Mouse (Mus musculus): ENCODE measurements around the gene Fancc. TPM values are rescaled to one million over a fixed set of nuclear protein-coding genes. Genes with fewer than 3 reads are reported as not detected.
"Not testable (repeated sequence)": the region's sequence is repeated elsewhere in the genome, so short reads cannot be mapped to it uniquely, and the experiment has no call there.

Fancc gene
- polyA plus RNA-seq, 1 experiment, result 9.0 TPM

DNA sequence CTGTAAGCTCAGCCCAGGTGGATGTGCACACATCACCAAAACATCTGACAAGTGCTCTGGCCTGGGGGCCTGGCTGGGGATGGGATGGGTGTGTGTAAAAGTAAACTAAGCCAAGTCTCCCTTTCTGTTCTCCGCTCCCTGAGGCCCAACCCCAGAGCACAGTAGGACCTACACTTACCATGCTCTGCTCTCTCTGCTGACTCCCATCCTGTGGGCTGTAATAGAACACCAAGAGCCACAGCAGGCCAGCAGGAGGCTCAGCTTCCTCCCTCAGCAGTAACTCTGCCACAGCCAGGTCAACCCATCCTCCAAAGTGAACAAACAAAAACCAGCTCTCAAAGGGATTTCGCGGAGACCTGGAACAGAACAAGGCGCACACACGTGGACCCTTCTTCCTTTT, 175.4 kb downstream of the Fancc start:
- no peak for DNase-seq
- TF ChIP-seq CTCF (conservative IDR thresholded peaks at IDR 0.05; ENCODE audit: insufficient read depth, insufficient read length, low read depth, low read length), result no peak; the same call in 1 of the 2 replicates
- no peak for TF ChIP-seq POLR2A (IDR thresholded peaks at IDR 0.05; ENCODE audit: low read depth, low read length)
- Histone ChIP-seq H3K27me3 (replicated peaks; ENCODE audit: control insufficient read depth, insufficient read depth, low read length) (no peaks in the 10 kb centered on the region), H3K4me3 (ENCODE audit: insufficient read depth, low read depth, low read length) (no peak overlapping the region), H3K36me3 (ENCODE audit: control insufficient read depth, insufficient read depth, low read length) (no peaks in the 10 kb centered on the region), H3K4me1 (ENCODE audit: control insufficient read depth, insufficient read depth, low read length) (peaks cover 12% of the 10 kb centered on the region), H3K27ac (ENCODE audit: insufficient read depth, low read depth, low read length) (no peak overlapping the region)
- 84% methylated on average over 5 of the region's 5 CpGs for WGBS

GRCm38 (mm10) chr13:63319814-63320213, 177.3 kb downstream of the Fancc start:
- Histone ChIP-seq H3K4me3 (ENCODE audit: insufficient read depth, low read depth, low read length) (no peak overlapping the region), H3K36me3 (ENCODE audit: control insufficient read depth, insufficient read depth, low read length) (no peaks in the 10 kb centered on the region), H3K27ac (ENCODE audit: insufficient read depth, low read depth, low read length) (no peak overlapping the region), H3K4me1 (ENCODE audit: control insufficient read depth, insufficient read depth, low read length) (peaks cover 18% of the 10 kb centered on the region), H3K27me3 (replicated peaks; ENCODE audit: control insufficient read depth, insufficient read depth, low read length) (no peaks in the 10 kb centered on the region)
- WGBS, result 92% methylated on average over 7 of the region's 7 CpGs
- no peak for TF ChIP-seq CTCF (conservative IDR thresholded peaks at IDR 0.05; ENCODE audit: insufficient read depth, insufficient read length, low read depth, low read length)
- TF ChIP-seq POLR2A (IDR thresholded peaks at IDR 0.05; ENCODE audit: low read depth, low read length), result no peak
- no peak for DNase-seq

DNA sequence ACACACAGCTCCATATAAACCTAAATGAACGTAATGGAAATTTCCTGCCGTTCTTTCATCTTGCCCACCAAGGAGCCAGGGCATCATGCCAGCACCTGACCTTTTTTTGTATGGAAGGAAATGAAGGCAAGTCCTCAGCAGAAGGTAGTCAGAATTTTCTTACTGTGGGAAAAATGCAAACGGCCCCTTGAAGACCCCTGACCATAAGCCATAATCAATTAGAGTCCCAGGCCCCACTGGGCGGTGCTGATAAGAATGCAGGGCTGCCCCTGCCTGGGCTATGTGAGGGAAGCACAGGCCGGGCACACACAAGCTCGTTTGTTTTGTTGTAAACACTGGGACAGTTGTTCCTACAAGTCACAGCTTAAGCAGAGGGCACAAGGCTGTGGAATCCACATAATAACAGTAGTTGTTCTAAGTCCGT, 179.4 kb downstream of the Fancc start:
- no peaks in the 10 kb centered on the region for H3K27me3 ChIP-seq (replicated peaks; ENCODE audit: control insufficient read depth, insufficient read depth, low read length)
- 62% methylated on average over 7 of the region's 7 CpGs for WGBS
- peak; percentile 46 for DNase-seq
- no peaks in the 10 kb centered on the region for H3K36me3 ChIP-seq (ENCODE audit: control insufficient read depth, insufficient read depth, low read length)
- H3K4me1 ChIP-seq (ENCODE audit: control insufficient read depth, insufficient read depth, low read length), result peaks cover 25% of the 10 kb centered on the region
- TF ChIP-seq CTCF (conservative IDR thresholded peaks at IDR 0.05; ENCODE audit: insufficient read depth, insufficient read length, low read depth, low read length), result no peak
- no peak for TF ChIP-seq POLR2A (IDR thresholded peaks at IDR 0.05; ENCODE audit: low read depth, low read length)
- H3K27ac ChIP-seq (ENCODE audit: insufficient read depth, low read depth, low read length), result no peak overlapping the region
- no peak overlapping the region for H3K4me3 ChIP-seq (ENCODE audit: insufficient read depth, low read depth, low read length)

- Histone ChIP-seq H3K27ac (ENCODE audit: insufficient read depth, low read depth, low read length) (no peak overlapping the region), H3K4me3 (ENCODE audit: insufficient read depth, low read depth, low read length) (no peak overlapping the region), H3K4me1 (ENCODE audit: control insufficient read depth, insufficient read depth, low read length) (peaks cover 28% of the 10 kb centered on the region), H3K36me3 (ENCODE audit: control insufficient read depth, insufficient read depth, low read length) (no peaks in the 10 kb centered on the region), H3K27me3 (replicated peaks; ENCODE audit: control insufficient read depth, insufficient read depth, low read length) (no peaks in the 10 kb centered on the region)
- TF ChIP-seq POLR2A (IDR thresholded peaks at IDR 0.05; ENCODE audit: low read depth, low read length), result no peak
- no peak for TF ChIP-seq CTCF (conservative IDR thresholded peaks at IDR 0.05; ENCODE audit: insufficient read depth, insufficient read length, low read depth, low read length)
- 86% methylated on average over 5 of the region's 5 CpGs for WGBS
- no peak for DNase-seq
Measured at GRCm38 (mm10) chr13:63316407-63316806, 180.7 kb downstream of the Fancc start.

DNA sequence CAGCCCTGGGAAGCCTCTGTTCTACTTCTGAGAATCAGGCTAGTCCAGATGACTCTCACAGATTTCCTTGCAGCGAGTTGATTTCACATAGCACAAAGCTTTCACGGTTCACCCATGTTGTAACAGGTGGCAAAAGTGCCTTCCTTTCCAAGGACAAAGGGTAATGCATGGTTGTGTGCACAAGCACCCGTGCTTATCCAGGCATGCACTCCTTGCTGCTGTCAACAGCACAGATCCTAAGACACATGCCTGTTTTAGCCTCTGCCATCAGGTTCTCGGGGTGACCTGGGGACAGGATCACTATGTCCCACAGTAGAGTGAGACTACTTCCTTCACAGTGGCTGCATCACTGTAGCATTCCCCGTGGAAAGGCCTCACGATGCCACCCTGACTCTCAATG, 181.3 kb downstream of the Fancc start:
- no peaks in the 10 kb centered on the region for H3K27me3 ChIP-seq (replicated peaks; ENCODE audit: control insufficient read depth, insufficient read depth, low read length)
- WGBS, result 27% methylated on average over 6 of the region's 6 CpGs
- peak; percentile 76 for DNase-seq
- no peak overlapping the region for H3K27ac ChIP-seq (ENCODE audit: insufficient read depth, low read depth, low read length)
- TF ChIP-seq POLR2A (IDR thresholded peaks at IDR 0.05; ENCODE audit: low read depth, low read length), result no peak
- TF ChIP-seq CTCF (conservative IDR thresholded peaks at IDR 0.05; ENCODE audit: insufficient read depth, insufficient read length, low read depth, low read length), result no peak
- peaks cover 28% of the 10 kb centered on the region for H3K4me1 ChIP-seq (ENCODE audit: control insufficient read depth, insufficient read depth, low read length)
- no peak overlapping the region for H3K4me3 ChIP-seq (ENCODE audit: insufficient read depth, low read depth, low read length)
- no peaks in the 10 kb centered on the region for H3K36me3 ChIP-seq (ENCODE audit: control insufficient read depth, insufficient read depth, low read length)

GRCm38 (mm10) chr13:63315111-63315510, 182.0 kb downstream of the Fancc start:
- not testable (repeated sequence) for H3K4me3 ChIP-seq (ENCODE audit: insufficient read depth, low read depth, low read length)
- WGBS, result 92% methylated on average over 4 of the region's 4 CpGs
- peak; percentile 42 for DNase-seq

DNA sequence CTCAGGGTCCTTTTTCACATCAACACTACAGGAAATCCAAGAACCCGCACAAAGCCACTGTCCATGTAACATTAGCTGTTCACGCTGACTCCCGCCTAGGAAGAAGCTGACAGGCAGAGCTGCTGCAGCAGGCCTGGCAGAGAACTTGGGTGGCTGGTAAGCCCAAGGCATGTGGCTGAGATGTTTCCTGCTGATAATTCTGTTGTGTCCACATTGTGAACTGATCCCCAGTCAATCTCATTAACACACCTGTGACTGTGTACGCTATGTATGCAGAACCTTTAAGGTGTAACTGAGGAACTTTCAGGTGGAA, 182.5 kb downstream of the Fancc start:
- no peaks in the 10 kb centered on the region for H3K27me3 ChIP-seq (replicated peaks; ENCODE audit: control insufficient read depth, insufficient read depth, low read length)
- TF ChIP-seq POLR2A (IDR thresholded peaks at IDR 0.05; ENCODE audit: low read depth, low read length) (no peak), CTCF (conservative IDR thresholded peaks at IDR 0.05; ENCODE audit: insufficient read depth, insufficient read length, low read depth, low read length) (no peak)
- H3K27ac ChIP-seq (ENCODE audit: insufficient read depth, low read depth, low read length), result no peak overlapping the region

More at GRCm38 (mm10) chr13:63315111-63315510, 182.0 kb downstream of the Fancc start:
- not testable (repeated sequence) for H3K36me3 ChIP-seq (ENCODE audit: control insufficient read depth, insufficient read depth, low read length); H3K27ac ChIP-seq (ENCODE audit: insufficient read depth, low read depth, low read length); H3K27me3 ChIP-seq (replicated peaks; ENCODE audit: control insufficient read depth, insufficient read depth, low read length)
- H3K4me1 ChIP-seq (ENCODE audit: control insufficient read depth, insufficient read depth, low read length), result peaks cover 28% of the 10 kb centered on the region

More for the DNA sequence above, 182.5 kb downstream of the Fancc start:
- H3K36me3 ChIP-seq (ENCODE audit: control insufficient read depth, insufficient read depth, low read length), result no peaks in the 10 kb centered on the region
- WGBS, result 68% methylated on average over 4 of the region's 4 CpGs
- H3K4me1 ChIP-seq (ENCODE audit: control insufficient read depth, insufficient read depth, low read length), result peaks cover 28% of the 10 kb centered on the region
- DNase-seq, result peak; percentile 46
- H3K4me3 ChIP-seq (ENCODE audit: insufficient read depth, low read depth, low read length), result no peak overlapping the region

Data from kidney, adult 2 months (tissue).